Mouse (Mus musculus): ENCODE results near the gene Nr4a1. TPM values are rescaled to one million over a fixed set of nuclear protein-coding genes. Genes with fewer than 3 reads are reported as not detected.
A peak's percentile ranks its signal among the peaks of the same experiment; 100 is the strongest.

Nr4a1 gene
- total and polyA plus RNA-seq, 3 experiments: 0.60 to 1.6 (median 0.89) TPM

DNA sequence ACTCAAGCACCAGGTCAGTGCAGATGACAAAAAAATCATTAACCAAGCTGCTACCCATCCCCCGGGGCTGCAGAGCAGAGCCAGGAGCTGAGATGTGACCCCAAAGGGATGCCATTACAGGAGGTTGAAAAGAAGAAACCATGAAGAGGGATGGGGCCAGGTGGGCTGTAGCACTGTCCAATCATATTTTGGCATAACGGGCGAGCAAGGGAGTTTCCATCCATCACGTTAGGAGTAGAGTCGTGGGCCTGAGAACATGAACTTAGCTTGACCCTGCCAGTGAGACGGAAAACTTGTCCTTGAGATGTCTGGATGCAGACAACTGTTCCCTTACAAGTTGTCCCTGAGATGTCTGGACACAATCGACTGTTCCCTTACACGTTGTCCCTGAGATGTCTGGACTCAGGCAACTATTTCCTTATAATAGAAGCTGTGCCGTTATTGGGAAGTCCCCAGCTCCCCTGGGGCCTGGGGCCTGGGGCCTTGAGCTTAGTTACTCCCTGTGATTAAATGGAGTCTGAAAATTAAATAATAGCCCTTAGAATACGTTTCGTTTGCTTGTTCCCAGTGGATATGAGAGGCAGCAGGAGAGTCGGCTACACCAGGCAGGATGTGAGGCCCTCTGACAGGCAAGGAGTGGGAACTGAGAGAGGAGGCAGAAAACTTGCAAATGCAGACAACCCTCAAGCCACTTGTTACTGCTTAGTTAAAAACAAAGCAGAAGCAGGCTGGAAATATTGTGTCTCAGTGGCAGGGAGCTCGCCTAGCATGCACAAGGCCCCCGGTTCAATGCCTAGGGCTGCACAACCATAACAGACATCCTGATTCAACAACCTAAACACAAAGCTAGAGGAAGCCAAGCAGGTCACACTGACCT, 65.1 kb downstream of the Nr4a1 start (continued):
- TF ChIP-seq ZNF384 (IDR thresholded peaks at IDR 0.05; ENCODE audit: low read depth, low read length): peak; percentile 36; the same call in 1 of the 2 replicates

- Histone ChIP-seq H3K4me2 (ENCODE audit: insufficient read depth, low read depth, poor library complexity, severe bottlenecking) (no peak overlapping the region), H3K27ac (ENCODE audit: insufficient read depth, low read depth) (peak overlapping the region; percentile 59)
These were observed 66.0 kb downstream of the Nr4a1 start for GRCm38 (mm10) chr15:101320010-101320617.

GRCm38 (mm10) chr15:101320618-101321041, 66.6 kb downstream of the Nr4a1 start:
- peaks cover 25 to 57% of the 10 kb centered on the region in 2 experiments for H3K4me1 ChIP-seq (ENCODE audit: control insufficient read depth in 1 of 2, insufficient read depth in 2 of 2)
- no peak overlapping the region for H3K4me3 ChIP-seq (replicated peaks in 1 of 3; ENCODE audit: low read depth in 2 of 3, low read length in 2 of 3, poor library complexity in 1 of 3)
- DNase-seq (ENCODE audit: extremely low read depth): no peak
- no peak overlapping the region for H3K27ac ChIP-seq (ENCODE audit: insufficient read depth, low read depth)
- H3K9ac ChIP-seq (ENCODE audit: insufficient read depth, low read depth): no peak overlapping the region
- in situ Hi-C loops (cut with MboI; ENCODE audit: low pct_ligation_motif_present, low pct_unique_long_range_greater_than_20kb, low sequenced_read_pairs): loop anchor here (5.0 kb wide), 1 partner anchor 752 kb away; the partner anchor contains the start of gene Eif4b
- H3K27me3 ChIP-seq (replicated peaks): no peaks in the 10 kb centered on the region
- dilution Hi-C loops (cut with MboI; ENCODE audit: extremely low pct_ligation_motif_present, extremely low pct_unique_long_range_greater_than_20kb, low sequenced_read_pairs): no loop called here
- peaks cover 6% of the 10 kb centered on the region for H3K9me3 ChIP-seq (replicated peaks; ENCODE audit: low read length)
- no peaks in the 10 kb centered on the region for H3K79me2 ChIP-seq (replicated peaks; ENCODE audit: control insufficient read depth, extremely low read depth, insufficient read depth, poor library complexity, severe bottlenecking)
- H3K36me3 ChIP-seq (replicated peaks in 1 of 2; ENCODE audit: control insufficient read depth in 1 of 2, insufficient read depth in 1 of 2, low read length in 1 of 2): no peaks in the 10 kb centered on the region
- no peak overlapping the region for H3K4me2 ChIP-seq (ENCODE audit: insufficient read depth, low read depth, poor library complexity, severe bottlenecking)
- TF ChIP-seq HCFC1 (IDR thresholded peaks at IDR 0.05; ENCODE audit: low read depth, low read length) (no peak), PAX5 (IDR thresholded peaks at IDR 0.05; ENCODE audit: low read length) (no peak), RAD21 (IDR thresholded peaks at IDR 0.05; ENCODE audit: low read depth, low read length) (no peak), MEF2A (IDR thresholded peaks at IDR 0.05; ENCODE audit: borderline replicate concordance, low read depth, low read length) (no peak), CHD2 (IDR thresholded peaks at IDR 0.05; ENCODE audit: low read length) (no peak), USF2 (conservative IDR thresholded peaks at IDR 0.05; ENCODE audit: low read depth, low read length) (no peak), SIN3A (IDR thresholded peaks at IDR 0.05; ENCODE audit: low read length) (no peak), TCF12 (IDR thresholded peaks at IDR 0.05; ENCODE audit: low read depth, low read length) (no peak), MYC (IDR thresholded peaks at IDR 0.05; ENCODE audit: low read depth, low read length) (no peak), GABPA (IDR thresholded peaks at IDR 0.05; ENCODE audit: insufficient replicate concordance, low read depth, low read length) (no peak), EP300 (IDR thresholded peaks at IDR 0.05; ENCODE audit: low read length) (no peak), ZMIZ1 (IDR thresholded peaks at IDR 0.05; ENCODE audit: low read depth, low read length) (no peak), ZNF384 (IDR thresholded peaks at IDR 0.05; ENCODE audit: low read depth, low read length) (no peak), SMC3 (IDR thresholded peaks at IDR 0.05; ENCODE audit: low read depth, low read length) (no peak), ZC3H11A (IDR thresholded peaks at IDR 0.05; ENCODE audit: low read depth, low read length) (no peak), USF1 (IDR thresholded peaks at IDR 0.05; ENCODE audit: low read depth, low read length) (no peak)

More at GRCm38 (mm10) chr15:101320010-101320617, 66.0 kb downstream of the Nr4a1 start:
- dilution Hi-C loops (cut with MboI; ENCODE audit: extremely low pct_ligation_motif_present, extremely low pct_unique_long_range_greater_than_20kb, low sequenced_read_pairs) (no loop called here), in situ Hi-C loops (cut with MboI; ENCODE audit: low pct_ligation_motif_present, low pct_unique_long_range_greater_than_20kb, low sequenced_read_pairs) (loop anchor here (5.0 kb wide), 1 partner anchor 752 kb away; the partner anchor contains the start of gene Eif4b)
- Histone ChIP-seq H3K27me3 (replicated peaks) (no peaks in the 10 kb centered on the region), H3K4me1 (ENCODE audit: control insufficient read depth in 1 of 2, insufficient read depth in 2 of 2) (peaks cover 25 to 59% of the 10 kb centered on the region in 2 experiments), H3K79me2 (replicated peaks; ENCODE audit: control insufficient read depth, extremely low read depth, insufficient read depth, poor library complexity, severe bottlenecking) (no peaks in the 10 kb centered on the region), H3K36me3 (replicated peaks in 1 of 2; ENCODE audit: control insufficient read depth in 1 of 2, insufficient read depth in 1 of 2, low read length in 1 of 2) (no peaks in the 10 kb centered on the region), H3K9me3 (replicated peaks; ENCODE audit: low read length) (peaks cover 6% of the 10 kb centered on the region), H3K9ac (ENCODE audit: insufficient read depth, low read depth) (no peak overlapping the region), H3K4me3 (replicated peaks in 1 of 3; ENCODE audit: low read depth in 2 of 3, low read length in 2 of 3, poor library complexity in 1 of 3) (no peak overlapping the region)
- DNase-seq (ENCODE audit: extremely low read depth): no peak
- TF ChIP-seq SIN3A (IDR thresholded peaks at IDR 0.05; ENCODE audit: low read length): no peak
- TF ChIP-seq ZNF384 (IDR thresholded peaks at IDR 0.05; ENCODE audit: low read depth, low read length): no peak
- no peak for TF ChIP-seq MYC (IDR thresholded peaks at IDR 0.05; ENCODE audit: low read depth, low read length)
- no peak for TF ChIP-seq HCFC1 (IDR thresholded peaks at IDR 0.05; ENCODE audit: low read depth, low read length)
- TF ChIP-seq ZMIZ1 (IDR thresholded peaks at IDR 0.05; ENCODE audit: low read depth, low read length): no peak
- no peak for TF ChIP-seq TCF12 (IDR thresholded peaks at IDR 0.05; ENCODE audit: low read depth, low read length)
- no peak for TF ChIP-seq JUN (IDR thresholded peaks at IDR 0.05; ENCODE audit: insufficient read depth, low read depth, low read length)
- TF ChIP-seq CTCF (conservative IDR thresholded peaks at IDR 0.05 in 1 of 2, IDR thresholded peaks at IDR 0.05 in 1 of 2; ENCODE audit: low read depth in 2 of 2, low read length in 2 of 2): no peak
- TF ChIP-seq MXI1 (IDR thresholded peaks at IDR 0.05; ENCODE audit: low read depth, low read length): no peak
- TF ChIP-seq ELF1 (IDR thresholded peaks at IDR 0.05; ENCODE audit: low read depth, low read length): no peak

Measured in CH12.LX (cell line).